ENCODE assay signal across 8 mouse cellular contexts in the genomic region with DNA sequence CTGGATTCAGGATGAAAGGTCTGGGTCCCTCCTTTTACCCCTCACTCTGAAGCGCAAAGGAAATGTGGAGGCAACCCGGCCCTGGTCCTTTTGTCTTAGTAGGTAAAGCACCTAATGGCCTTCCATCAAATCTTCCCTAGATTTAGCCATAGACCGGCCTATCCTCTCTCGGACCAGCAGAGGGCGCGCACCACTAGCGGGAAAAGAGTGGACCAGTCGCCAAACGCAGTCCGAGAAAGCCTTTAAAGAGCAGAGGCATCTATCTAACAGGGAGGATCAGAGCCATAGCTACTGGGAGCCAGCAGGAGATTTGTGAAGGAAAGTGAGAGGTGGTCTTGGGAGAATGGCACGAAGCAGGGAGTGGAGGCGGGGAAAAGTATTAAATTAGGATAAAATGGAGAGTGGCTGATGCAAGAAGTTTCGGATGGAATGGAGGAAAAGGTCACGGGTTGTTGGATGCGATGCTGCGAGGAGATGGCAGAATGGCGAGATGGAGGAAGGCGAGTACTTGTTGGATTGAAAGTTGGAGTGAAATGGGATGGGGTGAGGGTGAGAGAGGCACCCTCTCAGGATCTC. TPM values are rescaled to one million over a fixed set of nuclear protein-coding genes. Genes with fewer than 3 reads are reported as not detected.
DNase-seq lines count a peak whose midpoint lies in the region; ATAC-seq lines count a peak whose summit lies in the region.
"Had no signal": no experiment of that assay in that cellular context is flagged by ENCODE, and none has a peak within 500 bp of the region (broad histone marks: within the 10 kb centered on the region; RNA-seq: fewer than 3 reads in every experiment).

No protein-coding gene starts in this region.

- H3K4me2 ChIP-seq in kidney, embryonic 16.5 days (replicated peaks; ENCODE audit: low read depth, low read length), result no peak overlapping the region

- H3K27me3 ChIP-seq in kidney, embryonic 16.5 days (ENCODE audit: insufficient read depth, low read length), result peaks cover 74% of the 10 kb centered on the region

- no peak for ATAC-seq in kidney, embryonic 16.5 days (ENCODE audit: low FRiP score, low TSS enrichment)

- no peak overlapping the region for H3K9ac ChIP-seq in kidney, embryonic 16.5 days (replicated peaks; ENCODE audit: low read length)

- peaks cover 25% of the 10 kb centered on the region for H3K4me1 ChIP-seq in kidney, embryonic 16.5 days (ENCODE audit: insufficient read depth, low read length)

- DNase-seq in CD4-positive, CD25-positive, alpha-beta regulatory T cell, adult 2 months (ENCODE audit: low read depth, low spot score), result peak; percentile 64
- peak; percentile 84 for DNase-seq in MN1 (ENCODE audit: low spot score)
- peak; percentile 91 for DNase-seq in cerebellum, postnatal 10 days
- peak; percentile 74 for DNase-seq in gastrocnemius, postnatal 10 days
- DNase-seq in lung, postnatal 14 days, result peak; percentile 71
- DNase-seq in right cerebral cortex, adult 2 months (ENCODE audit: low spot score in 2 of 2), result peak; percentile 74 to 84

- H3K36me3 ChIP-seq in kidney, embryonic 16.5 days (ENCODE audit: insufficient read depth, low read length), result no peaks in the 10 kb centered on the region

- H3K9me3 ChIP-seq in kidney, embryonic 16.5 days (ENCODE audit: low read length), result no peaks in the 10 kb centered on the region

- 3% methylated on average over 18 of the region's 18 CpGs for WGBS in kidney, embryonic 16.5 days

- 0 out of 2 replicates have a peak overlapping the region, but pooled peaks have one; percentile 18 for H3K4me3 ChIP-seq in kidney, embryonic 16.5 days (ENCODE audit: low read length)

- no peak overlapping the region for H3K27ac ChIP-seq in kidney, embryonic 16.5 days (ENCODE audit: low read length)

RNA-seq across cellular contexts. Expression of gene Fev, which starts 4.3 kb away (rescaled TPM):
- not detected for total RNA-seq in gastrocnemius, postnatal 10 days (2021)
- 0.24 TPM in 1 of 2 replicates, not detected in the other for polyA plus RNA-seq in kidney, embryonic 16.5 days (2015; fragmentation: Nextera tagmentation; extraction: Ambion mirVana)

RNA-seq across cellular contexts. Expression of gene Cryba2, which starts 12.1 kb away (rescaled TPM):
- not detected for total RNA-seq in gastrocnemius, postnatal 10 days (2021)
- not detected in 2 replicates for polyA plus RNA-seq in kidney, embryonic 16.5 days (2015; fragmentation: Nextera tagmentation; extraction: Ambion mirVana)
- polyA plus RNA-seq: heart, embryonic 14.5 days had no signal

RNA-seq across cellular contexts. Expression of gene Cdk5r2, which starts 26.1 kb away (rescaled TPM):
- total RNA-seq in gastrocnemius, postnatal 10 days (2021), result under 1 TPM; 0.52 to 0.56 TPM
- polyA plus RNA-seq in kidney, embryonic 16.5 days (2015; fragmentation: Nextera tagmentation; extraction: Ambion mirVana), result not detected in 2 replicates

RNA-seq across cellular contexts. Expression of gene Cfap65, which starts 54.5 kb away (rescaled TPM):
- not detected for total RNA-seq in gastrocnemius, postnatal 10 days (2021)
- polyA plus RNA-seq in kidney, embryonic 16.5 days (2015; fragmentation: Nextera tagmentation; extraction: Ambion mirVana), result 0.09 TPM in 1 of 2 replicates, not detected in the other
- polyA plus RNA-seq: heart, embryonic 14.5 days had no signal
